Mouse (Mus musculus) ES-Bruce4 (cell line): ENCODE measurements around the gene Cpsf3.

ENCODE experiments used
- CTCF ChIP-seq: IDR thresholded peaks from one replicate; pipeline ENCODE4 v1.8.1; 2011; ENCODE audit warnings: low read depth, low read length
- POLR2A ChIP-seq: IDR thresholded peaks from one replicate; pipeline ENCODE4 v1.8.1; 2011; ENCODE audit warnings: low read length; ENCODE audit not compliant: insufficient read depth

DNA sequence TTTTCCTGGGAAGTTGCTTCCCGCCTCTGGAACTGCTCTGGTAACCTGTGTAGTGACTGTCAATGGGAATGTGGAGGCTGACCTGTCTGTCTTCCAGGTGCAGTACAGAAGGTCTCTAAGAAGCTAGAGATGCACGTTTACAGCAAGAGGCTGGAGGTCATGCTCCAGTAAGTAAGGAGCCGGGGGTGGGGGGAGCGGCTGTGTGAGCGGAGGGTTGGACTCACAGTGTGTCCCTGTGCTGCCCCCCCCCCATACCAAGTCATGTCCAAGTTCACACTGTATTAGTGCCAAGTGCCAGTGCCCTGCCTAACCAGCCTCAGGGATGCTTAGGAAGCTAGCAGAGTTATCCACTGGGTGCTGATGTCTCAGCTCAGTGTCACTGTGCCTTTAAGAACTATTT is 27.0 kb downstream of the Cpsf3 start:
- no peak for TF ChIP-seq CTCF
- no peak for TF ChIP-seq POLR2A
